Mouse (Mus musculus): Measurements from ENCODE around the gene Ppt2.
A peak's percentile ranks its signal among the peaks of the same experiment; 100 is the strongest.

Ppt2 gene

GRCm38 (mm10) chr17:34656666-34657065 lies 28.4 kb upstream of the Ppt2 start:
- DNase-seq (ENCODE audit: low spot score in 2 of 2), result no peak

- peak; percentile 70 to 89 for DNase-seq (ENCODE audit: low spot score in 2 of 2)
Measured at GRCm38 (mm10) chr17:34655581-34655991, 27.3 kb upstream of the Ppt2 start.

- peak in 1 of 2 experiments; percentile 71 for DNase-seq (ENCODE audit: low spot score in 2 of 2)
Measured at GRCm38 (mm10) chr17:34655160-34655559, 26.9 kb upstream of the Ppt2 start.

GRCm38 (mm10) chr17:34654392-34654791 lies 26.1 kb upstream of the Ppt2 start:
- DNase-seq (ENCODE audit: low spot score in 2 of 2), result no peak

GRCm38 (mm10) chr17:34653746-34654285 lies 25.5 kb upstream of the Ppt2 start:
- peak in 1 of 2 experiments; percentile 41 for DNase-seq (ENCODE audit: low spot score in 2 of 2)

- DNase-seq (ENCODE audit: low spot score in 2 of 2), result no peak
Measured at GRCm38 (mm10) chr17:34652985-34653384, 24.7 kb upstream of the Ppt2 start.

- no peak for DNase-seq (ENCODE audit: low spot score in 2 of 2)
Measured at GRCm38 (mm10) chr17:34652546-34652945, 24.2 kb upstream of the Ppt2 start.

GRCm38 (mm10) chr17:34651507-34652221 lies 23.4 kb upstream of the Ppt2 start:
- DNase-seq (ENCODE audit: low spot score in 2 of 2), result no peak

GRCm38 (mm10) chr17:34650781-34651180 lies 22.5 kb upstream of the Ppt2 start:
- DNase-seq (ENCODE audit: low spot score in 2 of 2), result no peak

GRCm38 (mm10) chr17:34649106-34649864 lies 21.0 kb upstream of the Ppt2 start:
- DNase-seq (ENCODE audit: low spot score in 2 of 2), result no peak

- DNase-seq (ENCODE audit: low spot score in 2 of 2), result no peak
Measured at GRCm38 (mm10) chr17:34648141-34648890, 20.0 kb upstream of the Ppt2 start.

- DNase-seq (ENCODE audit: low spot score in 2 of 2), result peak; percentile 84 to 96
Measured at GRCm38 (mm10) chr17:34646906-34647787, 18.8 kb upstream of the Ppt2 start, which contains the start of gene Atf6b. Gene Atf6b (plus strand): TSS chr17:34647146.

GRCm38 (mm10) chr17:34645831-34646511 lies 17.7 kb upstream of the Ppt2 start:
- no peak for DNase-seq (ENCODE audit: low spot score in 2 of 2)

- no peak for DNase-seq (ENCODE audit: low spot score in 2 of 2)
Measured at GRCm38 (mm10) chr17:34645256-34645829, 17.0 kb upstream of the Ppt2 start.

- peak; percentile 95 to 96 for DNase-seq (ENCODE audit: low spot score in 2 of 2)
Measured at GRCm38 (mm10) chr17:34644608-34645007, 16.3 kb upstream of the Ppt2 start, which contains the start of gene Fkbpl. Gene Fkbpl (plus strand): TSS chr17:34644764.

- peak in 1 of 2 experiments; percentile 52 for DNase-seq (ENCODE audit: low spot score in 2 of 2)
Measured at GRCm38 (mm10) chr17:34643944-34644343, 15.6 kb upstream of the Ppt2 start.

- DNase-seq (ENCODE audit: low spot score in 2 of 2), result no peak
Measured at GRCm38 (mm10) chr17:34643379-34643778, 15.1 kb upstream of the Ppt2 start.

- no peak for DNase-seq (ENCODE audit: low spot score in 2 of 2)
Measured at GRCm38 (mm10) chr17:34641945-34642344, 13.6 kb upstream of the Ppt2 start.

GRCm38 (mm10) chr17:34640778-34641601 lies 12.7 kb upstream of the Ppt2 start:
- peak in 1 of 2 experiments; percentile 52 for DNase-seq (ENCODE audit: low spot score in 2 of 2)
